ENCODE assay signal across 15 mouse cellular contexts in the genomic region with DNA sequence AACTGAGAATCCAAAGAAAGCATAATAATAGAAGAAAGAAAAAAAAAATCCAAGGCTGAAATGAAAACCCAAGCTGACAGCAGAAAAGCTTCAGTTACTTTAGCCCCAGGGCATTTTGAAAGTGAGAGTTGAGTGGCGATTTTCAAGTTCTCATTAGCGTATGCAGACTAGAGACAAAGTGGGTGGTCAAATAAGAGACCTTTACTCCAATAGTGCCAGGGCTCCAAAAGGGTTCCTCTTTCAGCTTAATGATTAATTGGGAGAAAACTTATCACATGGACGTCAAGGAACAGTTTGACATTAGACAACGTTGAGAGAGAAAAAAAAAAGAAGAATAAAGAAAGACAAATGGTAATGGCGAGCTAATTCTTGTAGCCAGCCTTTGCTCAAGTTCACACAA.
"Had no signal": no experiment of that assay in that cellular context is flagged by ENCODE, and none has a peak within 500 bp of the region (broad histone marks: within the 10 kb centered on the region; RNA-seq: fewer than 3 reads in every experiment).

No protein-coding gene starts in this region.

- H3K27me3 ChIP-seq: limb, embryonic 15.5 days; liver, embryonic 12.5 days; lung, embryonic 15.5 days; midbrain, embryonic 13.5 days; neural tube, embryonic 15.5 days had no signal

- H3K9ac ChIP-seq: limb, embryonic 15.5 days; liver, embryonic 12.5 days; lung, embryonic 15.5 days; midbrain, embryonic 13.5 days; neural tube, embryonic 15.5 days had no signal

- ATAC-seq: liver, embryonic 12.5 days; midbrain, embryonic 13.5 days had no signal

- H3K4me1 ChIP-seq: liver, embryonic 12.5 days; lung, embryonic 15.5 days; midbrain, embryonic 13.5 days had no signal

- H3K4me3 ChIP-seq: limb, embryonic 15.5 days; liver, embryonic 12.5 days; lung, embryonic 15.5 days; midbrain, embryonic 13.5 days; myocyte; neural tube, embryonic 15.5 days had no signal

- H3K4me2 ChIP-seq: limb, embryonic 15.5 days; liver, embryonic 12.5 days; lung, embryonic 15.5 days; midbrain, embryonic 13.5 days; neural tube, embryonic 15.5 days had no signal

- H3K9me3 ChIP-seq: limb, embryonic 15.5 days; liver, embryonic 12.5 days; lung, embryonic 15.5 days; midbrain, embryonic 13.5 days; neural tube, embryonic 15.5 days had no signal

- H3K27ac ChIP-seq: limb, embryonic 15.5 days; liver, embryonic 12.5 days; lung, embryonic 15.5 days; midbrain, embryonic 13.5 days; neural tube, embryonic 15.5 days had no signal

- DNase-seq: kidney, adult 8-10 months; kidney, postnatal 36 days; layer of hippocampus, adult 9-11 months; layer of hippocampus, postnatal 36 days; lung, postnatal 36 days; right cerebral cortex, postnatal 4 days; spleen, adult 18-20 months; thymus, adult 2 months; thymus, postnatal 25 days had no signal

- H3K36me3 ChIP-seq: limb, embryonic 15.5 days; liver, embryonic 12.5 days; lung, embryonic 15.5 days; midbrain, embryonic 13.5 days; neural tube, embryonic 15.5 days had no signal
